Mouse (Mus musculus) stomach, postnatal 0 days (tissue): ENCODE measurements at regions not wholly inside any gene's neighbourhood (a gene's known extent, or its start where the extent isn't known, plus 50 kb on each side); places are given as distances from the start of the nearest gene placed in this dataset.

Experiments used
- CTCF ChIP-seq: IDR thresholded peaks from 2 replicates; pipeline ENCODE4 v1.5.1; 2016; ENCODE audit warnings: antibody characterized with exemption, low read depth, mild to moderate bottlenecking, moderate library complexity
- EP300 ChIP-seq: optimal IDR thresholded peaks from 2 replicates; pipeline ENCODE3; 2016; ENCODE audit warnings: antibody characterized with exemption

DNA sequence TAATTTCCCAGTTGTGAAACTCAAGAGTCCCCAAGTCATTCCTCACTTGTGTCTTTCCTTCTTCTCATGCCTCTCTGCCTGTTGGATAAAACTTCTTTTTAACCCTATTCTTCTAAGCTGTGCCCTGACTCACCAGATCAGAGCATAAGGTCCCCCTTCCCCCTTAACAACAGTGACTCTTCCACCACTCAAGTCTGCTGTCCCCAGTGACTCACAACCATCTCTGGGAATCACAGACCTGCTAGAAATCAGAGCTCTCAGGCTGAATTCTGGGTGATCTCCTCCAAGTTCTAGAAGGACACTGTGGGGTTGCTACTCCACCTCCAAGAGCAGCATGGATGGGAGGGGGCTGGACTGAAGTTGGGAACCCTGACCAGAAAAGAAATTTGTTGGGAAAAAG is 239.5 kb upstream of the Tbx18 start:
- TF ChIP-seq EP300 (no peak), CTCF (no peak)
